Mouse (Mus musculus): ENCODE measurements around the gene Fam168b. TPM values are rescaled to one million over a fixed set of nuclear protein-coding genes. Genes with fewer than 3 reads are reported as not detected.
A peak's percentile ranks its signal among the peaks of the same experiment; 100 is the strongest.

Fam168b gene
- polyA plus RNA-seq, 1 experiment: 361 TPM

DNA sequence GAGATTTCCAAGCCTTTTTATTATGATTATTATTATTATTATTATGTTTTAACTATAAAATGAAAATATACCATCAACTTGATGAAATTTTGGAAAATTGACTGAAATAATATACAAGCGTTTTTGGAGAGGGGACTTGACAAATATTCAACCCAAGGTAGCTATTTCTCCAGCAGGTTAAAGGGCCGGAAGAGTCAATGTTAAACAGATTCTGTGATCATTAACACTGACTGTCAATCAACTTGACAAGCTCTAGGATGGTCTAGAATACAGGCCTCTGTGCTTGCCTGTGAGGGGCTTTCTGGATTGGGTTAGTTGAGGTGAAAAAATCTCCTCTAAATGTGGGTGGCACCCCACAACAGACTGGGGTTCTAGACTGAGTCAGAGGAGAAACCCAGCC is 10.9 kb upstream of the Fam168b start:
- H3K4me1 ChIP-seq (ENCODE audit: control insufficient read depth, insufficient read depth, low read length): peaks cover 4% of the 10 kb centered on the region; the same call in 1 of the 2 replicates
- 90% methylated on average over 2 of the region's 2 CpGs for WGBS
- no peak for TF ChIP-seq CTCF (IDR thresholded peaks at IDR 0.05; ENCODE audit: insufficient read depth, low read length)
- no peak for TF ChIP-seq POLR2A (IDR thresholded peaks at IDR 0.05; ENCODE audit: borderline replicate concordance, extremely low read depth, low read depth, low read length)
- H3K4me3 ChIP-seq (replicated peaks; ENCODE audit: extremely low read depth, low read depth, low read length): no peak overlapping the region
- DNase-seq: no peak

DNA sequence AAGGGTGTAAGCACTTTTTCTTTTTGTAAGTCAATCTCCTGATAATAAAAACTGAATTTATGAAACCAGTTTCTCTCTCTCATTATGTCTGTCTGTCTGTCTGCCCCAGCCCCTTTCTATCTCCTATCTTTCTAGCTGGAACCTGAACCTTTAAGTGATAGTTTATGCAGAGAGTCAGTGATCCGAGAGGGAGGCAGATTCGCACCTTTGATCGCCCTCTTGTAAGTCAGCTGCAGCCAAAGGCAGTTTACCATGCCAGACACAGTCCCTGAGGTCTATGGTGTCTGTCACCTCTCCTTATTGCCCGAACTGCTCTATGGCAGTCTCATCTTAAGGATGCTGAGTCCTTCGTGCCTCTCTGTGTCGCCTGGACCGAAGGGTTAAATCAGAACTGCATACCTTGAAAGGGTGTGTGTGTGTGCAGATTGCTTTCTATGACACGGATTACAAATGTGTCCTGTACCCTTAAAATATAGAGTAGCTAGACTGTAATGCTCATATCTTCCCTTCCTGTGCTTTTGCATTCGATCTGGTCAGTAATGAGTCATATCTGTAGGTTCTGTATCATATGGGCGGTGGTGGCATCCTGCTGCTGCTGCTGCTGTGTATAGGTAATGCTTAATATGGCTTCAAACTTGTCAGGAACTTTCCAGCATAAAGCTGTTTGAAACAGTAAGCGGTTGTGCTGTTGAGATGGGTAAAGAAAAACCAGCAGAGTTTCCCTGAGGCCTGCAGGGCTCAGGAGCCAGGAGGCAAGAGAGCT is 9.4 kb upstream of the Fam168b start:
- DNase-seq: no peak
- TF ChIP-seq POLR2A (IDR thresholded peaks at IDR 0.05; ENCODE audit: borderline replicate concordance, extremely low read depth, low read depth, low read length): no peak
- TF ChIP-seq CTCF (IDR thresholded peaks at IDR 0.05; ENCODE audit: insufficient read depth, low read length): no peak
- peaks cover 4% of the 10 kb centered on the region; the same call in 1 of the 2 replicates for H3K4me1 ChIP-seq (ENCODE audit: control insufficient read depth, insufficient read depth, low read length)
- 72% methylated on average over 11 of the region's 11 CpGs for WGBS
- H3K4me3 ChIP-seq (replicated peaks; ENCODE audit: extremely low read depth, low read depth, low read length): no peak overlapping the region

DNA sequence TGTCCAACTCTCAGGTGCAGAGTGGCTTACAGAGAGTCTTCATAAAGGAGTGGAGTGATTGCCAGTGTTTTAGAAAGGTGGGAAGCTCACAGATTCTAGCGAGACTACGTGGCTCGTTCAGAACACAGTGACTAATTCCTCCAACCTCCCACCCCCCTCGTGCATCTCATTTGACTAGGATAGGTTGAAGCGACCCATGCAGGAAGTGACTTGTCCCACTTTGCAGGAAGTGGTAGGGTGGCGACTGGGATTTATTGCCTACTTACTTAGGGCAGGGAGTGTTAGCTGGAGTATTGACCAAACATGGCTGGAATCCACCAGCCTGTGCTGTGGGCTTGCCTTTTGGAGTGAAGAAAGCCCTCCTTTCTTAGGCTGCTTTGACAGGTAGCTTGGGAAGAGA is 8.7 kb upstream of the Fam168b start:
- WGBS: 18% methylated on average over 6 of the region's 6 CpGs
- TF ChIP-seq CTCF (IDR thresholded peaks at IDR 0.05; ENCODE audit: insufficient read depth, low read length) (no peak), POLR2A (IDR thresholded peaks at IDR 0.05; ENCODE audit: borderline replicate concordance, extremely low read depth, low read depth, low read length) (no peak)
- DNase-seq: no peak
- peaks cover 4% of the 10 kb centered on the region; the same call in 1 of the 2 replicates for H3K4me1 ChIP-seq (ENCODE audit: control insufficient read depth, insufficient read depth, low read length)
- H3K4me3 ChIP-seq (replicated peaks; ENCODE audit: extremely low read depth, low read depth, low read length): peak overlapping the region; percentile 27

DNA sequence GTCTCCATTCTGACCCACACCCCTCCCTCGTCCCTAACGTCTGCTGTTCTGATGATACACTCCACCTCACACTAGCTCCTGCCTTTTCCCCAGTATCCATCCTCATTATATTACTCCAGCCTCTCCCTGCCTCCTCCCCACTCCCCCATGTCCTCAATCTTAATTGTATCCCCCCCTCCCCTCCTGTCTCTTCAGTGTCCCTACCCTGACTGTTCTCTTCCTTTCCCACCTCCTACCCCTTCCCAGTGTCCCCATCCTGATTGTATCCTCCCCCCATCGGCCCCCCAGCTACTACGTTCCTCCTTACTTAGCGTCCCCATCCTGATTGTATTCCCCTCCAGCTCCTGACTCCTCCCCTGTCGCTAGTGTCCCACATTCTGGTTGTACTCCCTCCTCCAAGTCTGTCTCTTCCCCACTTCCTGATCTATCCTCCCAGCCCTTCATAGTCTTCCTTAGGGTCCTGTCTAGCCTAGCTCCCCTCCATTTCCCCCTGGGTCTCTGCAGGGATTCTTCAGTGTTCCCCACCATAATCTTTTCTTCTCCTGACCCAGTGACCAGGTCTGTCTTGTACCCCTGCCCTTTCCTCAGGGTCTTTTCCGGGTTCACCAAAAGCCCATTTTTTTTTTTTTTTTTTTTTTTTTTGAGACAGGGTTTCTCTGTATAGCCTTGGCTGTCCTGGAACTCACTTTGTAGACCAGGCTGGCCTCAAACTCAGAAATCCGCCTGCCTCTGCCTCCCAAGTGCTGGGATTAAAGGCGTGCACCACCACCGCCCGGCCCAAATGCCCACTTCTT is 7.7 kb upstream of the Fam168b start:
- Histone ChIP-seq H3K4me1 (ENCODE audit: control insufficient read depth, insufficient read depth, low read length) (peaks cover 4% of the 10 kb centered on the region; the same call in 1 of the 2 replicates), H3K4me3 (replicated peaks; ENCODE audit: extremely low read depth, low read depth, low read length) (peak overlapping the region; percentile 64)
- TF ChIP-seq CTCF (IDR thresholded peaks at IDR 0.05; ENCODE audit: insufficient read depth, low read length) (no peak), POLR2A (IDR thresholded peaks at IDR 0.05; ENCODE audit: borderline replicate concordance, extremely low read depth, low read depth, low read length) (no peak)
- WGBS: 42% methylated on average over 11 of the region's 11 CpGs
- no peak for DNase-seq

DNA sequence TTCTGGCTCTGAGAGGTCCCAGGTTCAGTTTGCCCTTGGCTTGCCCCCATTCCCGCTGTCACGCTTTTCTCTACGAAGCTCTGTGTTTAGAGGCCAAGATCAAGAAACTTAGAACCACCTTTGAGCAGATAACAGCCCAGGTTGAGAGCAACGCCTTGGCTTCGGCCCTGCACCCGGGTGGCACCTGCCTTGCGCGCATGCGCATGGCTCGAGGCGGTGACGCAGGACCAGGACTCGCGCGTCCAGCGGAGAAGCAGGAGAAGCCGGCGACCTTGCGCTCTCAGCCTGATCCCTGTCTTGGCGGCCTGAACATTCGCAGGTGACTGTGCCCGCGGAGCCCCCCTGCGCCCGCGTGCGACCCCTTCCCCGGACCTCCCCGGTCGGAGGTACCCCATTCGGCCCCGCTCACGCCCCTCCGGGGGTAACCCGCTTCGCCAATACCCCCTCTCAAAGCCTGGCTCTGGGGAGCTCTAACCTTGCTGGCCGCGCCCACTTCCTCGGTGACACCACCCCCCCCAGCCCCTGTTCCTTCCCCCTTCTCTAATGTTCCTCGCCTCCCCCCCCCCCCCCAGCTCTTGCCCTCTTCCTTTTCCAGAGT is 7.0 kb upstream of the Fam168b start, which contains the start of gene Plekhb2:
Plekhb2 (plus strand) TSS at position 232 of the 598 bp plus-strand sequence.
- Histone ChIP-seq H3K4me1 (ENCODE audit: control insufficient read depth, insufficient read depth, low read length) (peaks cover 4% of the 10 kb centered on the region; the same call in 1 of the 2 replicates), H3K4me3 (replicated peaks; ENCODE audit: extremely low read depth, low read depth, low read length) (peak within 1 kb of the TSS; percentile 64)
- WGBS: 4% methylated on average over 40 of the region's 40 CpGs
- no peak for TF ChIP-seq CTCF (IDR thresholded peaks at IDR 0.05; ENCODE audit: insufficient read depth, low read length)
- TF ChIP-seq POLR2A (IDR thresholded peaks at IDR 0.05; ENCODE audit: borderline replicate concordance, extremely low read depth, low read depth, low read length): peak; percentile 92
- DNase-seq: peak; percentile 89

DNA sequence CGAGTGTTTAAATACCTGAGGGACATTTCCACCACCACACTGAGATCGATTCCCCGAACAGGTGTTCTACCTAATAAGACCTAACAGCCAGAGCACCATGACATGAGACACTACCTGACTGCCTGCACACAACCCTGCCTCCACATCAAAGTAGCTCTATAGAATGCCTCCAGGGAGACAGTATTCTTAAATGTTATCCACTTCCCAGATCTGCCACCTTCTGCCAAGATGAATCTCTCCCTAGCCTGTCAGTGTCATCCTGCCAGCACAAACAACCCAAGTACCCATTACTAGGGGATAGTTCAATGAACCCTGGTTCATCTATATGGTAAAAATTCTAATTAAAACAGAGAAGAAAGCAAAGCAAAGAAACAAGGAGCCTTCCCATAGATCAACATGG is 4.2 kb upstream of the Fam168b start:
- Histone ChIP-seq H3K4me3 (replicated peaks; ENCODE audit: extremely low read depth, low read depth, low read length) (no peak overlapping the region), H3K4me1 (ENCODE audit: control insufficient read depth, insufficient read depth, low read length) (peaks cover 5% of the 10 kb centered on the region; the same call in 1 of the 2 replicates)
- no peak for TF ChIP-seq CTCF (IDR thresholded peaks at IDR 0.05; ENCODE audit: insufficient read depth, low read length)
- no peak for TF ChIP-seq POLR2A (IDR thresholded peaks at IDR 0.05; ENCODE audit: borderline replicate concordance, extremely low read depth, low read depth, low read length)
- WGBS: 88% methylated on average over 3 of the region's 3 CpGs
- no peak for DNase-seq

DNA sequence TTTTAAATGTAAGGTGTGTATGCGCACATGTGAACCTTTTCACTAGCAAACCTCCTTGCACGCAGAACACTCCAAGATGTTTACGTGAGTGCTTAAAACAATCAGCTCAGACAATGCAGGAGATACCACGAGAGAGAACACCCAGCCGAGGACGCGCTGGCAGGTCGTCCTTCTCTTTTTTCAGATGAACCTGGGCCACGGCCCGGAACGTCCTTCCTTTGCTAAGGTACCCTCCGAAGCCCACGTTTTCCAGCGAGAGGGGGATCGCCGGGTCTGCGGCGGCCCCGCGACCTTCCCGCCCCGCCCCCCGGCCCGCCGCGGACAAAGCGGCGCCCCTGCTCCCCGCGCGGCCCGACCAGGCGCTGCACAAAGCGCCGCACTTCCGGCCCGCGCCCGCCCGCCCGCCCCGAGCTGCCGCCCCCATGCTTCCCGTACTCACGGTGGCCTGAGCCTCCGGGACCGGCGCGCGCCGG is 440 bp downstream of the Fam168b start:
- no peak for DNase-seq
- H3K4me1 ChIP-seq (ENCODE audit: control insufficient read depth, insufficient read depth, low read length): peaks cover 26% of the 10 kb centered on the region
- under 1% methylated on average over 47 of the region's 51 CpGs for WGBS
- TF ChIP-seq POLR2A (IDR thresholded peaks at IDR 0.05; ENCODE audit: borderline replicate concordance, extremely low read depth, low read depth, low read length) (peak; percentile 15; the same call in 1 of the 2 replicates), CTCF (IDR thresholded peaks at IDR 0.05; ENCODE audit: insufficient read depth, low read length) (no peak)
- H3K4me3 ChIP-seq (replicated peaks; ENCODE audit: extremely low read depth, low read depth, low read length): peak overlapping the region; percentile 97

DNA sequence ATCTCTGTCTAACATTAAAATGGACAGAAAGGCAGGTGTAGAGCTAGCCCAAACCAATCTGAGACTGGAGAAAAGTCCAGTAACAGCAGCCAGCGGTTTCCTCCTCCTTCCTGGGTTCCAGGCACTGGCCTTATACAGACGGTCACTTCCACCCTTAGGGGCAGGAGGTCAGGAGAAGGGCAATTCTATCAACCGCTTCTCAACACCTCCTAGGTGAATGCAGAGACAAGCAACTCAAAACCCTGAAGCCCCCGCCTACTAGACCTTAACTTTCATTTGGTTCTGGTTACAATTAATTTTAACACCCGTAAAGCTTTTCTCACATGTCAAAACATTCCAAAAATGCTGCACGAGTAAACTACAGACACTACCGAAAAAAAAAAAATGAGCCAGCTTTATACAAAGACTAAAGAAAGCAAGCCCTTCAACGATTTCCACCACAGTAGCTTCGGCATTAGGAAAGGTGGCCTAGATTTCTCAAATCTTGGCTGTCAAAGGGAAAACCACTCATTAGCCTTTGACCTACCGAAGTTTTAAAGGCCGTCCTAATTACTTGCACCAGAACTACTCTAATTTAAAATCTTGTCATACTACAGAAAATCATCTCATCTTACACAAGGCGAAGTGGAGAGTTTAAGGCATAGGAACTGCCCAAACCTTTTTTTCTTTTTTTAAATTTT is 1.0 kb downstream of the Fam168b start:
- peaks cover 29% of the 10 kb centered on the region for H3K4me1 ChIP-seq (ENCODE audit: control insufficient read depth, insufficient read depth, low read length)
- peak overlapping the region; percentile 97 for H3K4me3 ChIP-seq (replicated peaks; ENCODE audit: extremely low read depth, low read depth, low read length)
- WGBS: under 1% methylated on average over 12 of the region's 12 CpGs
- no peak for DNase-seq
- TF ChIP-seq CTCF (IDR thresholded peaks at IDR 0.05; ENCODE audit: insufficient read depth, low read length) (no peak), POLR2A (IDR thresholded peaks at IDR 0.05; ENCODE audit: borderline replicate concordance, extremely low read depth, low read depth, low read length) (no peak)

Data from lung, adult 2 months (tissue).